Comparison of ENCODE assay signal across 8 mouse cellular contexts in genomic region chr15:99000535-99001283, GRCm38 (mm10). TPM values are rescaled to one million over a fixed set of nuclear protein-coding genes. Genes with fewer than 3 reads are reported as not detected.
DNase-seq lines count a peak whose midpoint lies in the region; ATAC-seq and TF ChIP-seq lines count a peak whose summit lies in the region.
"Had no signal": no experiment of that assay in that cellular context is flagged by ENCODE, and none has a peak within 500 bp of the region (broad histone marks: within the 10 kb centered on the region; RNA-seq: fewer than 3 reads in every experiment).

No protein-coding gene starts in this region.

- peak; percentile 13; the same call in 1 of the 2 replicates for TF ChIP-seq CTCF in small intestine, adult 2 months (IDR thresholded peaks at IDR 0.05; ENCODE audit: extremely low read depth, insufficient read length, insufficient replicate concordance, low read depth, low read length)

- H3K36me3 ChIP-seq in lung, embryonic 15.5 days: no peaks in the 10 kb centered on the region
- no peaks in the 10 kb centered on the region for H3K36me3 ChIP-seq in small intestine, adult 2 months (ENCODE audit: control insufficient read depth, insufficient read depth, low read length)

- H3K27ac ChIP-seq in lung, embryonic 15.5 days: peak overlapping the region; percentile 4; the same call in 1 of the 2 replicates
- no peak overlapping the region for H3K27ac ChIP-seq in small intestine, adult 2 months (ENCODE audit: insufficient read depth, low read depth, low read length)

- TF ChIP-seq POLR2A in small intestine, adult 2 months (IDR thresholded peaks at IDR 0.05; ENCODE audit: low read depth, low read length): no peak

- no peak overlapping the region for H3K9ac ChIP-seq in lung, embryonic 15.5 days

- DNase-seq in urinary bladder, postnatal 14 days (ENCODE audit: low spot score): peak; percentile 67
- no peak for DNase-seq in urinary bladder, postnatal 10 days (ENCODE audit: low spot score)
- peak; percentile 75 for DNase-seq in cerebellum, adult 9-10 months
- DNase-seq in heart, adult 8-10 months (ENCODE audit: low spot score): peak; percentile 78
- peak; percentile 55 to 71 for DNase-seq in kidney, adult 8-10 months

- peaks cover 23% of the 10 kb centered on the region for H3K4me1 ChIP-seq in lung, embryonic 15.5 days
- H3K4me1 ChIP-seq in small intestine, adult 2 months (ENCODE audit: control insufficient read depth, insufficient read depth, insufficient read length, low read length): peaks cover 11% of the 10 kb centered on the region; the same call in 1 of the 2 replicates

- H3K4me3 ChIP-seq in lung, embryonic 15.5 days: no peak overlapping the region
- H3K4me3 ChIP-seq in small intestine, adult 2 months (ENCODE audit: low read depth, low read length): no peak overlapping the region

- WGBS in lung, embryonic 15.5 days: 36% methylated on average over 14 of the region's 14 CpGs
- 35% methylated on average over 14 of the region's 14 CpGs for WGBS in small intestine, adult 2 months

- ATAC-seq in lung, embryonic 15.5 days (ENCODE audit: borderline replicate concordance, extremely low read depth, low FRiP score, low TSS enrichment): no peak

- no peaks in the 10 kb centered on the region for H3K27me3 ChIP-seq in lung, embryonic 15.5 days
- H3K27me3 ChIP-seq in small intestine, adult 2 months (ENCODE audit: control insufficient read depth, insufficient read depth, low read length): no peaks in the 10 kb centered on the region

- H3K4me2 ChIP-seq in lung, embryonic 15.5 days: peak overlapping the region; percentile 61

- H3K9me3 ChIP-seq in lung, embryonic 15.5 days: no peaks in the 10 kb centered on the region

RNA-seq across cellular contexts. Expression of gene Tuba1c, which starts 29.0 kb away (rescaled TPM):
- 10 to 100 TPM; 32.2 to 40.4 (median 33.3) TPM for total RNA-seq in heart, adult 8-10 months (2022)
- polyA plus RNA-seq in lung, embryonic 15.5 days (2015; fragmentation: Nextera tagmentation; extraction: Ambion mirVana): 211 and 224 TPM in 2 replicates
- 252 and 382 TPM in 2 replicates for polyA plus RNA-seq in small intestine, adult 2 months (2012; rRNA removed)

RNA-seq across cellular contexts. Expression of gene Tuba1a, which starts 47.2 kb away (rescaled TPM):
- 10 to 100 TPM; 37.4 to 83.6 (median 67.3) TPM for total RNA-seq in heart, adult 8-10 months (2022)
- 1,060 and 1,067 TPM in 2 replicates for polyA plus RNA-seq in lung, embryonic 15.5 days (2015; fragmentation: Nextera tagmentation; extraction: Ambion mirVana)
- 99.6 and 116 TPM in 2 replicates for polyA plus RNA-seq in small intestine, adult 2 months (2012; rRNA removed)

RNA-seq across cellular contexts. Expression of gene Gm49450, which starts 47.4 kb away (rescaled TPM):
- total RNA-seq in heart, adult 8-10 months (2022): not detected
- not detected in 2 replicates for polyA plus RNA-seq in lung, embryonic 15.5 days (2015; fragmentation: Nextera tagmentation; extraction: Ambion mirVana)
- polyA plus RNA-seq in small intestine, adult 2 months (2012; rRNA removed): 1.2 and 23.9 TPM in 2 replicates
- total RNA-seq: gastrocnemius, adult 8-10 months had no signal

RNA-seq across cellular contexts. Expression of gene Prph, which starts 54.3 kb away (rescaled TPM):
- total RNA-seq in heart, adult 8-10 months (2022): 1 to 10 TPM in 1 of 4 experiments, under 1 TPM in 3; 0.16 to 1.4 (median 0.47) TPM
- polyA plus RNA-seq in lung, embryonic 15.5 days (2015; fragmentation: Nextera tagmentation; extraction: Ambion mirVana): 3.1 and 6.8 TPM in 2 replicates
- 4.6 and 4.8 TPM in 2 replicates for polyA plus RNA-seq in small intestine, adult 2 months (2012; rRNA removed)
